Mouse (Mus musculus): Measurements from ENCODE around the gene Ddi2. TPM values are rescaled to one million over a fixed set of nuclear protein-coding genes. Genes with fewer than 3 reads are reported as not detected.

Gene Ddi2
- polyA plus RNA-seq, 1 experiment from 2014 or later = 18.8 TPM

GRCm38 (mm10) chr4:141632111-141632873 is 90.9 kb downstream of the Ddi2 start:
- H3K9me3 ChIP-seq (replicated peaks; ENCODE audit: control insufficient read depth, low read length) = no peaks in the 10 kb centered on the region
- no peak overlapping the region for H3K27ac ChIP-seq (ENCODE audit: low read length)
- H3K36me3 ChIP-seq (ENCODE audit: control insufficient read depth, insufficient read depth, low read length) = peaks cover 17% of the 10 kb centered on the region
- no peak overlapping the region for H3K9ac ChIP-seq (ENCODE audit: low read length)
- no peak overlapping the region for H3K4me3 ChIP-seq (replicated peaks; ENCODE audit: low read length)
- no peaks in the 10 kb centered on the region for H3K27me3 ChIP-seq (ENCODE audit: control insufficient read depth, insufficient read depth, low read length)
- no peak for ATAC-seq (ENCODE audit: insufficient read depth, low FRiP score)
- H3K4me1 ChIP-seq (ENCODE audit: control insufficient read depth, insufficient read depth, low read length) = no peaks in the 10 kb centered on the region
- no peak overlapping the region for H3K4me2 ChIP-seq (ENCODE audit: low read depth, low read length)
- 90% methylated on average over 21 of the region's 21 CpGs for WGBS

DNA sequence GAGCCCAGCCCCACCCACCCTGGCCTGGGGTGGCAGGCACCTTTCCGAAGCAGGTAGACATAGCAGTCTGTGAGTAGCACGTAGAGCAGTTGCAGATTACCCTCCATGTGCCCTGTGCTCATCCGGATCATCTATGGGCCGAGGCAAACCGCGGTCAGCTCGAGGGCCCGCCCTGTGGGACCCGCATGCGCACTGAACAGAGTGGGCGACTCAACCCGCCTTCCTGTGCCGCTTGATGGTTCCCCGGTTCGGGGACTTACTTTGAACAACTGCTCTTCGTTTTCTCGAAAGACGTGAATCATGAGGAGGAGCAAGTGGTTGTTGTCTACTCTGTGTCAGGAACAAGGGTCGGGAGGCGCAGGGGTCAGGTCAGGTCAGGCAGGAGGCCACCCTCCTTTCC is 92.0 kb downstream of the Ddi2 start:
- Histone ChIP-seq H3K9me3 (replicated peaks; ENCODE audit: control insufficient read depth, low read length) (no peaks in the 10 kb centered on the region), H3K36me3 (ENCODE audit: control insufficient read depth, insufficient read depth, low read length) (peaks cover 22% of the 10 kb centered on the region), H3K27me3 (ENCODE audit: control insufficient read depth, insufficient read depth, low read length) (no peaks in the 10 kb centered on the region), H3K4me3 (replicated peaks; ENCODE audit: low read length) (no peak overlapping the region), H3K4me1 (ENCODE audit: control insufficient read depth, insufficient read depth, low read length) (no peaks in the 10 kb centered on the region), H3K9ac (ENCODE audit: low read length) (no peak overlapping the region), H3K27ac (ENCODE audit: low read length) (no peak overlapping the region), H3K4me2 (ENCODE audit: low read depth, low read length) (no peak overlapping the region)
- ATAC-seq (ENCODE audit: insufficient read depth, low FRiP score) = no peak
- 95% methylated on average over 20 of the region's 20 CpGs for WGBS

- H3K27me3 ChIP-seq (ENCODE audit: control insufficient read depth, insufficient read depth, low read length) = no peaks in the 10 kb centered on the region
- H3K4me2 ChIP-seq (ENCODE audit: low read depth, low read length) = no peak overlapping the region
- 89% methylated on average over 11 of the region's 11 CpGs for WGBS
- ATAC-seq (ENCODE audit: insufficient read depth, low FRiP score) = no peak
- no peak overlapping the region for H3K27ac ChIP-seq (ENCODE audit: low read length)
- H3K4me1 ChIP-seq (ENCODE audit: control insufficient read depth, insufficient read depth, low read length) = no peaks in the 10 kb centered on the region
- peaks cover 24% of the 10 kb centered on the region for H3K36me3 ChIP-seq (ENCODE audit: control insufficient read depth, insufficient read depth, low read length)
- H3K9ac ChIP-seq (ENCODE audit: low read length) = no peak overlapping the region; the same call in 1 of the 2 replicates
- no peaks in the 10 kb centered on the region for H3K9me3 ChIP-seq (replicated peaks; ENCODE audit: control insufficient read depth, low read length)
- no peak overlapping the region for H3K4me3 ChIP-seq (replicated peaks; ENCODE audit: low read length)
Observed at GRCm38 (mm10) chr4:141630021-141630420, 93.2 kb downstream of the Ddi2 start.

GRCm38 (mm10) chr4:141628661-141629060 is 94.6 kb downstream of the Ddi2 start:
- WGBS = 77% methylated on average over 14 of the region's 14 CpGs
- no peaks in the 10 kb centered on the region for H3K9me3 ChIP-seq (replicated peaks; ENCODE audit: control insufficient read depth, low read length)
- H3K36me3 ChIP-seq (ENCODE audit: control insufficient read depth, insufficient read depth, low read length) = peaks cover 24% of the 10 kb centered on the region

More at GRCm38 (mm10) chr4:141628661-141629060, 94.6 kb downstream of the Ddi2 start:
- H3K4me1 ChIP-seq (ENCODE audit: control insufficient read depth, insufficient read depth, low read length) = peaks cover 4% of the 10 kb centered on the region; the same call in 1 of the 2 replicates
- H3K9ac ChIP-seq (ENCODE audit: low read length) = no peak overlapping the region
- no peak for ATAC-seq (ENCODE audit: insufficient read depth, low FRiP score)
- H3K4me3 ChIP-seq (replicated peaks; ENCODE audit: low read length) = no peak overlapping the region
- H3K27ac ChIP-seq (ENCODE audit: low read length) = no peak overlapping the region
- no peaks in the 10 kb centered on the region for H3K27me3 ChIP-seq (ENCODE audit: control insufficient read depth, insufficient read depth, low read length)
- no peak overlapping the region for H3K4me2 ChIP-seq (ENCODE audit: low read depth, low read length)

Other genes with a start within 250 kb of the Ddi2 start
- 6.2 and 7.2 TPM in 2 replicates for gene Spen, start 184.8 kb downstream of the Ddi2 start, polyA plus RNA-seq (2015; fragmentation: Nextera tagmentation; extraction: Ambion mirVana)
- gene Fblim1, start 117.3 kb downstream of the Ddi2 start, polyA plus RNA-seq (2015; fragmentation: Nextera tagmentation; extraction: Ambion mirVana) = 77.2 and 85.0 TPM in 2 replicates
- 2.7 and 3.8 TPM in 2 replicates for gene Tmem82, start 104.8 kb downstream of the Ddi2 start, polyA plus RNA-seq (2015; fragmentation: Nextera tagmentation; extraction: Ambion mirVana)
- gene Slc25a34, start 99.6 kb downstream of the Ddi2 start, polyA plus RNA-seq (2015; fragmentation: Nextera tagmentation; extraction: Ambion mirVana) = 0.62 and 1.6 TPM in 2 replicates
- 4.4 and 6.3 TPM in 2 replicates for gene Plekhm2, start 58.5 kb downstream of the Ddi2 start, polyA plus RNA-seq (2015; fragmentation: Nextera tagmentation; extraction: Ambion mirVana)
- gene Rsc1a1, start 37.8 kb downstream of the Ddi2 start, polyA plus RNA-seq (2015; fragmentation: Nextera tagmentation; extraction: Ambion mirVana) = not detected in 2 replicates
- gene Agmat, start 23.3 kb upstream of the Ddi2 start, polyA plus RNA-seq (2015; fragmentation: Nextera tagmentation; extraction: Ambion mirVana) = 5.8 and 8.0 TPM in 2 replicates
- gene Dnajc16, start 67.5 kb upstream of the Ddi2 start, polyA plus RNA-seq (2015; fragmentation: Nextera tagmentation; extraction: Ambion mirVana) = 4.5 and 4.7 TPM in 2 replicates
- 23.7 and 25.8 TPM in 2 replicates for gene Casp9, start 70.2 kb upstream of the Ddi2 start, polyA plus RNA-seq (2015; fragmentation: Nextera tagmentation; extraction: Ambion mirVana)
- gene Cela2a, start 102.7 kb upstream of the Ddi2 start, polyA plus RNA-seq (2015; fragmentation: Nextera tagmentation; extraction: Ambion mirVana) = 754 and 1,267 TPM in 2 replicates
- 0.18 and 0.67 TPM in 2 replicates for gene Ctrc, start 122.9 kb upstream of the Ddi2 start, polyA plus RNA-seq (2015; fragmentation: Nextera tagmentation; extraction: Ambion mirVana)
- 108 and 110 TPM in 2 replicates for gene Efhd2, start 151.5 kb upstream of the Ddi2 start, polyA plus RNA-seq (2015; fragmentation: Nextera tagmentation; extraction: Ambion mirVana)

All from stomach, embryonic 16.5 days (tissue).